Mouse (Mus musculus) limb, embryonic 14.5 days (tissue): Measurements from ENCODE around the gene Lkaaear1. TPM values are rescaled to one million over a fixed set of nuclear protein-coding genes. Genes with fewer than 3 reads are reported as not detected.

ENCODE experiments used
- ATAC-seq: fragments of 200-750 bp; cut with Nextera tagmentation; 2 replicates; pipeline ENCODE4 v1.8.0; 2017; ENCODE audit warnings: low read depth, moderate number of reproducible peaks, moderate TSS enrichment; ENCODE audit not compliant: low FRiP score
- DNase-seq: peaks from one replicate; pipeline ENCODE4 v3.0.0-alpha.2; 2015; ENCODE audit warnings: low spot score
- H3K27ac ChIP-seq: fragments of 300-500 bp; sonication (generic); replicated peaks from 2 replicates; pipeline ENCODE4 v1.5.1; 2014; ENCODE audit warnings: low read depth, mild to moderate bottlenecking, low read length, moderate library complexity, mixed read lengths
- H3K27me3 ChIP-seq: fragments of 300-500 bp; sonication (generic); 2 replicates; pipeline ENCODE4 v1.6.1; 2014; ENCODE audit warnings: low read length, mixed read lengths; ENCODE audit not compliant: control insufficient read depth, insufficient read depth
- H3K36me3 ChIP-seq: fragments of 300-500 bp; sonication (generic); 2 replicates; pipeline ENCODE4 v1.6.1; 2014; ENCODE audit warnings: mild to moderate bottlenecking, low read length, moderate library complexity, mixed read lengths; ENCODE audit not compliant: control insufficient read depth, insufficient read depth
- H3K4me1 ChIP-seq: fragments of 300-500 bp; sonication (generic); 2 replicates; pipeline ENCODE4 v1.6.1; 2014; ENCODE audit warnings: antibody characterized with exemption, low read length, mixed read lengths; ENCODE audit not compliant: control insufficient read depth, insufficient read depth
- H3K4me2 ChIP-seq: fragments of 300-500 bp; sonication (generic); replicated peaks from 2 replicates; pipeline ENCODE4 v1.6.1; 2014; ENCODE audit warnings: low read depth, mild to moderate bottlenecking, low read length, moderate library complexity; ENCODE audit not compliant: severe bottlenecking
- H3K4me3 ChIP-seq: fragments of 300-500 bp; sonication (generic); replicated peaks from 2 replicates; pipeline ENCODE4 v1.5.1; 2014; ENCODE audit warnings: low read length
- H3K9ac ChIP-seq: fragments of 300-500 bp; sonication (generic); 2 replicates; pipeline ENCODE4 v1.6.1; 2014; ENCODE audit warnings: mild to moderate bottlenecking, low read depth, low read length, moderate library complexity; ENCODE audit not compliant: severe bottlenecking
- H3K9me3 ChIP-seq: fragments of 300-500 bp; sonication (generic); 2 replicates; pipeline ENCODE4 v1.6.1; 2016; ENCODE audit warnings: low read length; ENCODE audit not compliant: control insufficient read depth
- POLR2A ChIP-seq: fragments of 200-500 bp; IDR thresholded peaks from 2 replicates; pipeline ENCODE4 v1.8.0; 2012; ENCODE audit warnings: inconsistent platforms, mild to moderate bottlenecking, moderate library complexity, borderline replicate concordance; ENCODE audit not compliant: insufficient read depth, insufficient read length; ENCODE audit errors: extremely low read depth
- WGBS: fragments of 180-500 bp; shearing (Covaris S2); extraction: QIAGEN DNeasy Blood & Tissue Kit; methylation state at CpG from one replicate; pipeline ENCODE4 v1.1.7; 2014; 5-methylcytosine and 5-hydroxymethylcytosine counted together
- polyA plus RNA-seq, 2 experiments: library from polyadenylated mRNA; depleted of rRNA in 1 of 2; stranded (reverse) in 1 of 2; unstranded in 1 of 2; fragments of >200 nt; fragmentation: Nextera tagmentation in 1 of 2; extraction: Ambion mirVana in 1 of 2; gene quantifications; 2 replicates each; pipeline versions ENCODE4 v1.2.1 to v1.2.3; 2012 to 2014

Gene Lkaaear1
- polyA plus RNA-seq, 2 experiments, result not detected

DNA sequence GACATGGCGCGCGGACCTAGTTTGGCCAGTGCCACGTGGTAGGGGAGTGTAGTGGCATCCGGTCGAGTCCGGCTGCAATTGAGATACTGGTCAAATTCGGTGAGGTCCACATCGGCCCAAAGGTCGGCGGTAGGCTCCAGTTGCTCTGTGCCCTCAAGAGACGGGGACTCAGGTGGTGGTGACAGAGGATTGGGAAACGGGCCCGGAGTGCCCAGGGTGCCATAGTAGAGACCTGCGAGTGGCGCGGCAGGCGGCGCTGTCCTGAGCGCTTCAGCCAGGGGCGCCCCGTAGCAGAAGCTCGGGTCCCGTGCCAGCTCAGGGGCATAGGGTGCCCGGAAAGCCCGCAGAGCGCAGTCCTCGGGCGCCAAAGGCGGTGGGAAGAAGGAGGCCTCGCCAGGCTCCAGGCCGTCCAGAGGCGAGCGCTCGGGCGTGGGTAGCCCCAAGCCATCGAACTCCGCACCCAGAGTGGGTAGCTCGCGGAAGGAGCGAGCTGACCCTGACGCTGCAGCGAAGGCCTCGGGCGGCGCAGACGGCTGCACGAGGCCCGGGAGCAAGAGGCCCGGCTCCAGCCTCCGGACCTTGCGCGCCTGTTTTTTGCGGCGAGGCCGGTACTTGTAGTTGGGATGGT, 27.8 kb downstream of the Lkaaear1 start:
- H3K27me3 ChIP-seq, result peaks cover 44% of the 10 kb centered on the region
- DNase-seq, result no peak
- H3K4me2 ChIP-seq, result peak overlapping the region; percentile 78
- H3K9ac ChIP-seq, result peak overlapping the region; percentile 45
- 3% methylated on average over 44 of the region's 56 CpGs for WGBS
- peaks cover 9% of the 10 kb centered on the region for H3K4me1 ChIP-seq
- ATAC-seq, result peak; percentile 41; the same call in 1 of the 2 replicates
- H3K9me3 ChIP-seq, result no peaks in the 10 kb centered on the region
- H3K36me3 ChIP-seq, result no peaks in the 10 kb centered on the region
- no peak overlapping the region for H3K27ac ChIP-seq
- no peak for TF ChIP-seq POLR2A
- peak overlapping the region; percentile 46 for H3K4me3 ChIP-seq

DNA sequence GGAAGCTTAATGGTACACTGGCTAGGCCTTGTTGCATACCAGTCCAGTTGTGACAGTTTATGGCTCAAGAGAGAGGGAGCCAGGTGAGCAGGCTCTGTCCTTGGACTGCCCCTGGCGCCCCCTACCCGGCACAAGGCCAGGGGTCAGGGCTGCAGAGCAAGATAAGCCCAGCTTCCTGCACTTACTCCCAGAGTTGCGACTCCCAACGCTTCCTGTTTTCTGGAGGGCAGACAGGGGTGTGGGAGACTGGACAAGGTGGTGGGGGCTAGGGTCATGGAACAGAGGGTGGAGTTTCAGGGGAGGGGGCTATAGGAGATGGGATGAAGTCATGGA, 35.0 kb downstream of the Lkaaear1 start:
- ATAC-seq (no peak), DNase-seq (no peak)
- H3K4me3 ChIP-seq, result no peak overlapping the region
- H3K27me3 ChIP-seq, result no peaks in the 10 kb centered on the region
- H3K27ac ChIP-seq, result no peak overlapping the region
- no peak overlapping the region for H3K4me2 ChIP-seq
- H3K4me1 ChIP-seq, result no peaks in the 10 kb centered on the region
- H3K36me3 ChIP-seq, result 0 out of 2 replicates have a peak, but pooled peaks cover under 1% of the 10 kb centered on the region
- no peak overlapping the region for H3K9ac ChIP-seq
- 24% methylated on average over 4 of the region's 4 CpGs for WGBS
- H3K9me3 ChIP-seq, result no peaks in the 10 kb centered on the region
- TF ChIP-seq POLR2A, result no peak

DNA sequence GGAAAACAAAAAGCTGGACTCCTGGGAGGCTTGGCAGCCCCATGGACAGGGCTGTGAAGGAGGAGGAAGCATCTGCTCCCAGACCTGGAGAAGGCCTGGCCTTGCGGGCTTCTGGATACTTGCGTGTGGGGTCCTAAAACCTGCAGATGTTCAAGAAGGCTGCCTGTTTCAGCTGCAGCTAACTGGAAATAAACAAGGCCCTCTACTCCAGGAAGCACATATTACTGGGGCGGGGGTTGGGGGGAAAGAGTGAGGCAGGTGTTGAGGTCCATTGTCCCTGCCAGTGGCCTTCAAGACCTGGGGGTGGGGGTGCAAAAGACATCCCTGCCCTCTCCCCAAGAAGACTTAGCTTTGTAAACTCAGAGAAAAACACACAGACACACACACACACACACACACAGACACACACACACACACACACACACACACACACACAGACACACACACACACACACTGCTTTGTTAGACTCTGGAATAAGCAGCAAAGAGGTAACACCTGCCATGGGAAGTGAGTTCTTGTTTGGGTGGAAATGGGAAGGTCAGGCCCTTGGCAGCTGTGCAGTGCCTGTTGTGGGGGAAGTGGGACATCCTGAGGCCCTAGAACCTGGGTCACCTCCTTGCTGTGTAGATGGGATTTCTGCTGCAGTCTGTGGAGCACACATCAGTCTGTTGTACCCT, 35.5 kb downstream of the Lkaaear1 start:
- no peaks in the 10 kb centered on the region for H3K27me3 ChIP-seq
- no peaks in the 10 kb centered on the region for H3K9me3 ChIP-seq
- no peak overlapping the region for H3K4me2 ChIP-seq
- DNase-seq, result no peak
- no peak overlapping the region for H3K4me3 ChIP-seq
- 0 out of 2 replicates have a peak, but pooled peaks cover 4% of the 10 kb centered on the region for H3K36me3 ChIP-seq
- H3K4me1 ChIP-seq, result no peaks in the 10 kb centered on the region
- WGBS, result 71% methylated on average over 3 of the region's 3 CpGs
- no peak for ATAC-seq
- H3K9ac ChIP-seq, result no peak overlapping the region
- H3K27ac ChIP-seq, result no peak overlapping the region
- no peak for TF ChIP-seq POLR2A

DNA sequence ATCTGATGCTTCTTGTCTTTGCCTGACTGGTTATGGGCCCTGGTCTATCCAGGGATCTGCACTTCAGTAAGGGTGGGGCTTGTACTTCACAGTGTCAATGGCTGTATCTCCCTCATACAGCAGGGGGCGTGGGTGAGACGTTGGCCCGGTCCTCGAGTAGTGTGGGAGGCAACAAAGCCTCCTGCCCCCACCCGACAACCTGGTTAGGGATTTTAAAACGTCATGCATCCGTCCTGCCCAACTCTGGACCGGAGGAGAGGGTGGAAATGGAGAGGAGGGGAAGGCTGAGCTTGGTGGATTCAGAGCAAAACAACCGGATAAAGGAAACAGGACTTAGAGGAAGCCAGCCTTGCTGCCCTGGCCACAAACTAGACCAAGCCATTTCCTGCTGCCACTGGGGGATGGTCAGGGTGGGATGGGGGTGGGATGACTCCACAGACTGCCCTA, 38.6 kb downstream of the Lkaaear1 start:
- Histone ChIP-seq H3K4me2 (no peak overlapping the region), H3K4me1 (no peaks in the 10 kb centered on the region), H3K9ac (no peak overlapping the region), H3K9me3 (no peaks in the 10 kb centered on the region), H3K36me3 (peaks cover 27% of the 10 kb centered on the region), H3K27me3 (no peaks in the 10 kb centered on the region), H3K27ac (no peak overlapping the region), H3K4me3 (no peak overlapping the region)
- DNase-seq, result peak; percentile 41
- no peak for TF ChIP-seq POLR2A
- ATAC-seq, result peak; percentile 74; the same call in 1 of the 2 replicates
- 17% methylated on average over 9 of the region's 9 CpGs for WGBS

DNA sequence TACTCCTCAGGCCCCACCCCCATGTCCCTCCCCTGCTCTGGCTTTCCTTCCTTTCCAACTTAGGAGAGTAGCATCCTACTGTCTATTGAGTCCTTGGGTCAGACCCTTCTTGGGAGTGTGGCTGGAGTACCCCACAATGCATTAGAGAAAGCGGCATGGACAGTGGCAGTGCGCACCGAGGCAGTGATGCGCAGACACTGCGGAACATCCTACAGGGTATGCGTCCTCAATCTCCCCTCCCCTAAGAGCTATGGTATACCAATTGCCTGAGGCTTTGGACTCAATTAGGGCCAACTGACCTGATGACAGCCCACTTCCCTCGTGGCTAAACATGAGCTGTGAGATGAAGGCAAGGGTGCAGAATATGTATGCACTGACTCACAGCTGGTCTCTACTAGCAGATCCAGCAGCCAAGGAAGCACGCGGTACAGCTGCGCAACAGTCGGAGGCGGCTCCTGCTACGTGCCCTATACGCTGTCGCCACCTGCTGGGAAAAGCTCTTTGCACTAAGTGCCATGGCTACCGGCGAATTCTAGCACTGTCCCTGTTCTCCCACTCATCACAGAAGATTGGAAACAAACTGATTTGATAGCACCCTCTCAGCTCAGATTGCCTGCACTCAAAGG, 39.2 kb downstream of the Lkaaear1 start:
- H3K27me3 ChIP-seq, result no peaks in the 10 kb centered on the region
- H3K4me3 ChIP-seq, result no peak overlapping the region
- H3K9ac ChIP-seq, result no peak overlapping the region
- H3K27ac ChIP-seq, result no peak overlapping the region
- ATAC-seq, result peak; percentile 39
- peak; percentile 68 for DNase-seq
- H3K4me2 ChIP-seq, result no peak overlapping the region
- no peak for TF ChIP-seq POLR2A
- H3K36me3 ChIP-seq, result peaks cover 33% of the 10 kb centered on the region
- no peaks in the 10 kb centered on the region for H3K9me3 ChIP-seq
- H3K4me1 ChIP-seq, result no peaks in the 10 kb centered on the region
- 39% methylated on average over 17 of the region's 17 CpGs for WGBS
